ENCODE assay signal across 8 mouse cellular contexts in genomic region chr4:151995371-151996172, GRCm38 (mm10). TPM values are rescaled to one million over a fixed set of nuclear protein-coding genes. Genes with fewer than 3 reads are reported as not detected.
DNase-seq lines count a peak whose midpoint lies in the region; ATAC-seq and TF ChIP-seq lines count a peak whose summit lies in the region.

No protein-coding gene starts in this region.

- peak overlapping the region; percentile 97 for H3K9ac ChIP-seq in hindbrain, embryonic 12.5 days
- peak overlapping the region; percentile 95 for H3K9ac ChIP-seq in liver, postnatal 0 days (replicated peaks)

- H3K27me3 ChIP-seq in hindbrain, embryonic 12.5 days = no peaks in the 10 kb centered on the region
- H3K27me3 ChIP-seq in liver, postnatal 0 days (ENCODE audit: insufficient read depth, low read length) = peaks cover 5% of the 10 kb centered on the region

- no peak for TF ChIP-seq EP300 in liver, postnatal 0 days (IDR thresholded peaks at IDR 0.05; ENCODE audit: low read depth)

- peaks cover 19% of the 10 kb centered on the region for H3K4me1 ChIP-seq in hindbrain, embryonic 12.5 days
- H3K4me1 ChIP-seq in liver, postnatal 0 days (ENCODE audit: insufficient read depth) = peaks cover 17% of the 10 kb centered on the region

- H3K4me2 ChIP-seq in hindbrain, embryonic 12.5 days (replicated peaks) = peak overlapping the region; percentile 87
- peak overlapping the region; percentile 100 for H3K4me2 ChIP-seq in liver, postnatal 0 days (ENCODE audit: low read depth, low read length)

- peak; percentile 17 for ATAC-seq in hindbrain, embryonic 12.5 days (ENCODE audit: low FRiP score)
- peak; percentile 2 for ATAC-seq in liver, postnatal 0 days

- DNase-seq in embryo, embryonic 11 days = peak; percentile 43
- no peak for DNase-seq in embryo, embryonic 10 days (ENCODE audit: low spot score)
- peak; percentile 42 for DNase-seq in right cerebral cortex, postnatal 4 days
- no peak for DNase-seq in right cerebral cortex, postnatal 25 days
- DNase-seq in liver, postnatal 0 days = no peak
- peak; percentile 82 for DNase-seq in testis, postnatal 10 days (ENCODE audit: low spot score)
- no peak for DNase-seq in layer of hippocampus, postnatal 10 days (ENCODE audit: low spot score in 2 of 2)

- TF ChIP-seq CTCF in liver, postnatal 0 days (IDR thresholded peaks at IDR 0.05; ENCODE audit: low read depth) = no peak

- H3K9me3 ChIP-seq in hindbrain, embryonic 12.5 days (replicated peaks) = no peaks in the 10 kb centered on the region
- no peaks in the 10 kb centered on the region for H3K9me3 ChIP-seq in liver, postnatal 0 days (ENCODE audit: low read length)

- peak overlapping the region; percentile 83 for H3K27ac ChIP-seq in hindbrain, embryonic 12.5 days
- H3K27ac ChIP-seq in liver, postnatal 0 days (ENCODE audit: low read depth) = peak overlapping the region; percentile 78

- WGBS in hindbrain, embryonic 12.5 days = under 1% methylated on average over 61 of the region's 111 CpGs
- 2% methylated on average over 47 of the region's 111 CpGs for WGBS in liver, postnatal 0 days (ENCODE audit: insufficient replicate concordance)

- H3K36me3 ChIP-seq in hindbrain, embryonic 12.5 days = peaks cover 21% of the 10 kb centered on the region
- H3K36me3 ChIP-seq in liver, postnatal 0 days (replicated peaks; ENCODE audit: insufficient read depth, low read length) = peaks cover 14% of the 10 kb centered on the region

- peak overlapping the region; percentile 99 for H3K4me3 ChIP-seq in hindbrain, embryonic 12.5 days
- H3K4me3 ChIP-seq in liver, postnatal 0 days (ENCODE audit: low read depth, low read length) = peak overlapping the region; percentile 97

RNA-seq across cellular contexts. Expression of gene Phf13, which starts 0.5 kb away (rescaled TPM):
- polyA plus RNA-seq in hindbrain, embryonic 12.5 days (2016; fragmentation: Nextera tagmentation; extraction: Ambion mirVana) = 29.2 and 29.7 TPM in 2 replicates
- 3.6 and 4.1 TPM in 2 replicates for polyA plus RNA-seq in liver, postnatal 0 days (2015; fragmentation: Nextera tagmentation; extraction: Ambion mirVana)
- 10 to 100 TPM; 15.2 to 16.6 TPM for total RNA-seq in layer of hippocampus, postnatal 10 days (2021)

RNA-seq across cellular contexts. Expression of gene Thap3, which starts 6.8 kb away (rescaled TPM):
- polyA plus RNA-seq in hindbrain, embryonic 12.5 days (2016; fragmentation: Nextera tagmentation; extraction: Ambion mirVana) = 31.7 and 37.0 TPM in 2 replicates
- polyA plus RNA-seq in liver, postnatal 0 days (2015; fragmentation: Nextera tagmentation; extraction: Ambion mirVana) = 5.7 and 6.8 TPM in 2 replicates
- total RNA-seq in layer of hippocampus, postnatal 10 days (2021) = 10 to 100 TPM; 22.8 to 34.2 TPM

RNA-seq across cellular contexts. Expression of gene Klhl21, which starts 13.0 kb away (rescaled TPM):
- 8.0 and 8.2 TPM in 2 replicates for polyA plus RNA-seq in hindbrain, embryonic 12.5 days (2016; fragmentation: Nextera tagmentation; extraction: Ambion mirVana)
- polyA plus RNA-seq in liver, postnatal 0 days (2015; fragmentation: Nextera tagmentation; extraction: Ambion mirVana) = 4.2 TPM in 2 replicates
- total RNA-seq in layer of hippocampus, postnatal 10 days (2021) = 10 to 100 TPM; 14.6 to 15.1 TPM

RNA-seq across cellular contexts. Expression of gene Zbtb48, which starts 31.9 kb away (rescaled TPM):
- polyA plus RNA-seq in hindbrain, embryonic 12.5 days (2016; fragmentation: Nextera tagmentation; extraction: Ambion mirVana) = 20.4 and 25.2 TPM in 2 replicates
- 7.4 and 8.5 TPM in 2 replicates for polyA plus RNA-seq in liver, postnatal 0 days (2015; fragmentation: Nextera tagmentation; extraction: Ambion mirVana)
- 10 to 100 TPM; 11.9 to 14.8 TPM for total RNA-seq in layer of hippocampus, postnatal 10 days (2021)

RNA-seq across cellular contexts. Expression of gene Tas1r1, which starts 42.8 kb away (rescaled TPM):
- polyA plus RNA-seq in hindbrain, embryonic 12.5 days (2016; fragmentation: Nextera tagmentation; extraction: Ambion mirVana) = 1.0 and 1.2 TPM in 2 replicates
- polyA plus RNA-seq in liver, postnatal 0 days (2015; fragmentation: Nextera tagmentation; extraction: Ambion mirVana) = 0.07 TPM in 2 replicates
- under 1 TPM; 0.37 to 0.45 TPM for total RNA-seq in layer of hippocampus, postnatal 10 days (2021)

Comparison
In these comparisons a context has a peak if more than half of its experiments do, and no peak if none do; other contexts are left out.
1. DNase-seq: peak in embryo, embryonic 11 days (single experiment), right cerebral cortex, postnatal 4 days (single experiment) and testis, postnatal 10 days (single experiment); none in embryo, embryonic 10 days (single experiment), right cerebral cortex, postnatal 25 days (single experiment), liver, postnatal 0 days (single experiment) and layer of hippocampus, postnatal 10 days (0 of 2).